Mouse (Mus musculus): Measurements from ENCODE around the gene Cnbp. TPM values are rescaled to one million over a fixed set of nuclear protein-coding genes. Genes with fewer than 3 reads are reported as not detected.
A peak's percentile ranks its signal among the peaks of the same experiment; 100 is the strongest.

Cnbp gene
- polyA plus RNA-seq, 2 experiments: 460 to 1,108 TPM

GRCm38 (mm10) chr6:87842254-87842653 is 8.7 kb downstream of the Cnbp start:
- Histone ChIP-seq H3K27me3 (ENCODE audit: control insufficient read depth, insufficient read depth, low read length) (no peaks in the 10 kb centered on the region), H3K9me3 (ENCODE audit: control insufficient read depth, low read length) (no peaks in the 10 kb centered on the region), H3K4me3 (replicated peaks; ENCODE audit: low read length) (no peak overlapping the region), H3K9ac (ENCODE audit: low read depth, low read length, severe bottlenecking) (no peak overlapping the region), H3K4me2 (replicated peaks; ENCODE audit: low read depth, low read length, severe bottlenecking) (no peak overlapping the region), H3K36me3 (ENCODE audit: control insufficient read depth, insufficient read depth, low read length) (peaks cover 41% of the 10 kb centered on the region), H3K4me1 (ENCODE audit: control insufficient read depth, insufficient read depth, low read length) (peaks cover 16% of the 10 kb centered on the region), H3K27ac (replicated peaks; ENCODE audit: low read depth, low read length) (no peak overlapping the region)
- ATAC-seq (ENCODE audit: low FRiP score, low read depth) (no peak), DNase-seq (ENCODE audit: low spot score) (no peak)
- TF ChIP-seq POLR2A (IDR thresholded peaks at IDR 0.05; ENCODE audit: borderline replicate concordance, extremely low read depth, insufficient read depth, insufficient read length): no peak
- 16% methylated on average over 1 of the region's 1 CpGs for WGBS

- DNase-seq (ENCODE audit: low spot score) (no peak), ATAC-seq (ENCODE audit: low FRiP score, low read depth) (no peak)
- Histone ChIP-seq H3K27ac (replicated peaks; ENCODE audit: low read depth, low read length) (no peak overlapping the region), H3K9ac (ENCODE audit: low read depth, low read length, severe bottlenecking) (no peak overlapping the region), H3K27me3 (ENCODE audit: control insufficient read depth, insufficient read depth, low read length) (no peaks in the 10 kb centered on the region), H3K36me3 (ENCODE audit: control insufficient read depth, insufficient read depth, low read length) (peaks cover 41% of the 10 kb centered on the region), H3K9me3 (ENCODE audit: control insufficient read depth, low read length) (no peaks in the 10 kb centered on the region), H3K4me3 (replicated peaks; ENCODE audit: low read length) (no peak overlapping the region), H3K4me2 (replicated peaks; ENCODE audit: low read depth, low read length, severe bottlenecking) (no peak overlapping the region), H3K4me1 (ENCODE audit: control insufficient read depth, insufficient read depth, low read length) (peaks cover 10% of the 10 kb centered on the region)
- no peak for TF ChIP-seq POLR2A (IDR thresholded peaks at IDR 0.05; ENCODE audit: borderline replicate concordance, extremely low read depth, insufficient read depth, insufficient read length)
- WGBS: 77% methylated on average over 8 of the region's 8 CpGs
These were observed 9.3 kb downstream of the Cnbp start for GRCm38 (mm10) chr6:87841635-87842034.

GRCm38 (mm10) chr6:87839797-87840341 is 11.0 kb downstream of the Cnbp start:
- no peaks in the 10 kb centered on the region for H3K9me3 ChIP-seq (ENCODE audit: control insufficient read depth, low read length)
- no peak overlapping the region for H3K27ac ChIP-seq (replicated peaks; ENCODE audit: low read depth, low read length)
- ATAC-seq (ENCODE audit: low FRiP score, low read depth) (no peak), DNase-seq (ENCODE audit: low spot score) (no peak)
- H3K9ac ChIP-seq (ENCODE audit: low read depth, low read length, severe bottlenecking): no peak overlapping the region
- TF ChIP-seq POLR2A (IDR thresholded peaks at IDR 0.05; ENCODE audit: borderline replicate concordance, extremely low read depth, insufficient read depth, insufficient read length): no peak
- 57% methylated on average over 11 of the region's 11 CpGs for WGBS
- no peaks in the 10 kb centered on the region for H3K27me3 ChIP-seq (ENCODE audit: control insufficient read depth, insufficient read depth, low read length)
- no peak overlapping the region for H3K4me2 ChIP-seq (replicated peaks; ENCODE audit: low read depth, low read length, severe bottlenecking)
- 0 out of 2 replicates have a peak overlapping the region, but pooled peaks have one; percentile 67 for H3K4me3 ChIP-seq (replicated peaks; ENCODE audit: low read length)
- 0 out of 2 replicates have a peak, but pooled peaks cover 4% of the 10 kb centered on the region for H3K4me1 ChIP-seq (ENCODE audit: control insufficient read depth, insufficient read depth, low read length)
- peaks cover 44% of the 10 kb centered on the region for H3K36me3 ChIP-seq (ENCODE audit: control insufficient read depth, insufficient read depth, low read length)

- no peaks in the 10 kb centered on the region for H3K27me3 ChIP-seq (ENCODE audit: control insufficient read depth, insufficient read depth, low read length)
- 0 out of 2 replicates have a peak, but pooled peaks have one; percentile 56 for TF ChIP-seq POLR2A (IDR thresholded peaks at IDR 0.05; ENCODE audit: borderline replicate concordance, extremely low read depth, insufficient read depth, insufficient read length)
- peaks cover 44% of the 10 kb centered on the region for H3K36me3 ChIP-seq (ENCODE audit: control insufficient read depth, insufficient read depth, low read length)
- 1% methylated on average over 46 of the region's 46 CpGs for WGBS
- H3K9me3 ChIP-seq (ENCODE audit: control insufficient read depth, low read length): no peaks in the 10 kb centered on the region
- peak within 1 kb of the TSS; percentile 90 for H3K4me2 ChIP-seq (replicated peaks; ENCODE audit: low read depth, low read length, severe bottlenecking)
- peak within 1 kb of the TSS; percentile 92 for H3K27ac ChIP-seq (replicated peaks; ENCODE audit: low read depth, low read length)
- peak within 1 kb of the TSS; percentile 67 for H3K4me3 ChIP-seq (replicated peaks; ENCODE audit: low read length)
- 0 out of 2 replicates have a peak, but pooled peaks cover 4% of the 10 kb centered on the region for H3K4me1 ChIP-seq (ENCODE audit: control insufficient read depth, insufficient read depth, low read length)
- H3K9ac ChIP-seq (ENCODE audit: low read depth, low read length, severe bottlenecking): peak within 1 kb of the TSS; percentile 79
- ATAC-seq (ENCODE audit: low FRiP score, low read depth): peak; percentile 95
- DNase-seq (ENCODE audit: low spot score): peak; percentile 97
These were observed 12.2 kb downstream of the Cnbp start, which contains the start of gene Isy1 for GRCm38 (mm10) chr6:87838551-87839197. TSS of gene Isy1 (minus strand) at chr6:87838798.

GRCm38 (mm10) chr6:87835695-87836094 is 15.2 kb downstream of the Cnbp start, which contains the start of gene Gm45140:
TSS of gene Gm45140 (minus strand) at chr6:87835795.
- TF ChIP-seq POLR2A (IDR thresholded peaks at IDR 0.05; ENCODE audit: borderline replicate concordance, extremely low read depth, insufficient read depth, insufficient read length): no peak
- peaks cover 43% of the 10 kb centered on the region for H3K36me3 ChIP-seq (ENCODE audit: control insufficient read depth, insufficient read depth, low read length)
- no peak within 1 kb of the TSS for H3K4me2 ChIP-seq (replicated peaks; ENCODE audit: low read depth, low read length, severe bottlenecking)
- no peaks in the 10 kb centered on the region for H3K27me3 ChIP-seq (ENCODE audit: control insufficient read depth, insufficient read depth, low read length)
- no peak within 1 kb of the TSS for H3K27ac ChIP-seq (replicated peaks; ENCODE audit: low read depth, low read length)
- no peaks in the 10 kb centered on the region for H3K9me3 ChIP-seq (ENCODE audit: control insufficient read depth, low read length)
- no peak within 1 kb of the TSS for H3K4me3 ChIP-seq (replicated peaks; ENCODE audit: low read length)
- ATAC-seq (ENCODE audit: low FRiP score, low read depth): no peak
- DNase-seq (ENCODE audit: low spot score): no peak
- WGBS: 95% methylated on average over 7 of the region's 7 CpGs
- 0 out of 2 replicates have a peak, but pooled peaks cover 4% of the 10 kb centered on the region for H3K4me1 ChIP-seq (ENCODE audit: control insufficient read depth, insufficient read depth, low read length)
- no peak within 1 kb of the TSS for H3K9ac ChIP-seq (ENCODE audit: low read depth, low read length, severe bottlenecking)
